12 mouse cellular contexts compared by ENCODE assay signal in the genomic region with DNA sequence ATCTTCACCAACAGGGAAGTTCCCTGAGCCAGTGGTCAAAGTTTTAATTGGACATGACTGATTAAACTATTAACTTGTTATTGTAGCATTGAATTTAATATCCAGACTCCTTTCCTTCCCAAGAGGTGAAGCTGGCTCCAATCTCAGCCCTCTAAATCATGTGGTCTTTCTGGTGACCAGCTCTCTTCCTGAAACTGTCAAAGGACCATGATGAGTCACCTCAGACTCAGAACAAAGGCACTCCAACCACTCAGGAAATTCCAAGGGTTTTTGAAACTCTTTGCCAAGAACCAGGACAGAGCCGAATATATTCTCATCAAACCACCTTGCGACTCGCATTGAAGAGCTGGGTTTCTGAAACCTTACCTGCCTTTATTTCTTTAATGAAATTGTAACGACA. TPM values are rescaled to one million over a fixed set of nuclear protein-coding genes. Genes with fewer than 3 reads are reported as not detected.
DNase-seq lines count a peak whose midpoint lies in the region; ATAC-seq and TF ChIP-seq lines count a peak whose summit lies in the region.
"Had no signal": no experiment of that assay in that cellular context is flagged by ENCODE, and none has a peak within 500 bp of the region (broad histone marks: within the 10 kb centered on the region; RNA-seq: fewer than 3 reads in every experiment).

No protein-coding gene starts in this region.

- no peak for TF ChIP-seq EP300 in heart, postnatal 0 days (IDR thresholded peaks at IDR 0.05; ENCODE audit: low read depth)

- H3K4me3 ChIP-seq in heart, postnatal 0 days (ENCODE audit: low read depth, low read length), result no peak overlapping the region
- H3K4me3 ChIP-seq in lung, embryonic 16.5 days (ENCODE audit: low read length), result no peak overlapping the region
- no peak overlapping the region for H3K4me3 ChIP-seq in intestine, embryonic 16.5 days (ENCODE audit: low read length)
- H3K4me3 ChIP-seq: lung, embryonic 15.5 days had no signal

- WGBS in heart, postnatal 0 days, result 43% methylated on average over 4 of the region's 4 CpGs
- WGBS in lung, embryonic 16.5 days, result 48% methylated on average over 4 of the region's 4 CpGs
- WGBS in intestine, embryonic 16.5 days, result 68% methylated on average over 4 of the region's 4 CpGs

- H3K36me3 ChIP-seq in heart, postnatal 0 days (replicated peaks; ENCODE audit: control insufficient read depth, insufficient read depth, low read length), result no peaks in the 10 kb centered on the region
- H3K36me3 ChIP-seq in lung, embryonic 16.5 days (ENCODE audit: control insufficient read depth, insufficient read depth, low read length), result no peaks in the 10 kb centered on the region
- no peaks in the 10 kb centered on the region for H3K36me3 ChIP-seq in intestine, embryonic 16.5 days (ENCODE audit: control insufficient read depth, insufficient read depth, low read length)
- H3K36me3 ChIP-seq: lung, embryonic 15.5 days had no signal

- no peak for ATAC-seq in heart, postnatal 0 days (ENCODE audit: insufficient read depth, low read depth)
- ATAC-seq in lung, embryonic 16.5 days (ENCODE audit: low read depth), result peak; percentile 53
- ATAC-seq in intestine, embryonic 16.5 days, result no peak
- ATAC-seq: CD4-positive, CD25-positive, alpha-beta regulatory T cell, adult 4 months; intestine, postnatal 0 days had no signal

- H3K9ac ChIP-seq in heart, postnatal 0 days (replicated peaks; ENCODE audit: low read depth, low read length), result no peak overlapping the region
- H3K9ac ChIP-seq in lung, embryonic 16.5 days (ENCODE audit: low read length), result no peak overlapping the region
- H3K9ac ChIP-seq in intestine, embryonic 16.5 days (ENCODE audit: low read depth, low read length), result no peak overlapping the region
- H3K9ac ChIP-seq: lung, embryonic 15.5 days had no signal

- H3K4me1 ChIP-seq in heart, postnatal 0 days (ENCODE audit: control insufficient read depth, insufficient read depth), result peaks cover 12% of the 10 kb centered on the region
- H3K4me1 ChIP-seq in lung, embryonic 16.5 days (replicated peaks; ENCODE audit: control insufficient read depth, insufficient read depth, low read length), result peaks cover 17% of the 10 kb centered on the region
- peaks cover 14% of the 10 kb centered on the region for H3K4me1 ChIP-seq in intestine, embryonic 16.5 days (ENCODE audit: control insufficient read depth, insufficient read depth, low read length)

- H3K4me2 ChIP-seq in heart, postnatal 0 days (ENCODE audit: low read depth, low read length), result no peak overlapping the region
- no peak overlapping the region for H3K4me2 ChIP-seq in lung, embryonic 16.5 days (ENCODE audit: low read depth, low read length)
- H3K4me2 ChIP-seq in intestine, embryonic 16.5 days (ENCODE audit: low read depth, low read length), result no peak overlapping the region
- H3K4me2 ChIP-seq: lung, embryonic 15.5 days had no signal

- peak overlapping the region; percentile 37; the same call in 1 of the 2 replicates for H3K27ac ChIP-seq in heart, postnatal 0 days (ENCODE audit: low read depth)
- H3K27ac ChIP-seq in lung, embryonic 16.5 days (ENCODE audit: low read length), result no peak overlapping the region
- H3K27ac ChIP-seq in intestine, embryonic 16.5 days (ENCODE audit: low read length), result no peak overlapping the region
- H3K27ac ChIP-seq: lung, embryonic 15.5 days had no signal

- DNase-seq in adrenal gland, postnatal 36 days, result peak; percentile 10 to 48
- DNase-seq in adrenal gland, postnatal 10 days, result no peak
- DNase-seq in 3T3-L1 (ENCODE audit: low read depth, low spot score), result peak; percentile 96
- DNase-seq in heart, postnatal 0 days (ENCODE audit: low spot score), result peak; percentile 45
- DNase-seq in ovary, adult 18-20 months (ENCODE audit: low spot score), result no peak
- DNase-seq in B cell, adult 2 months, result no peak
- DNase-seq: cerebellum, adult 11-12 months had no signal

- H3K27me3 ChIP-seq in heart, postnatal 0 days (ENCODE audit: control insufficient read depth, insufficient read depth, low read length), result no peaks in the 10 kb centered on the region
- H3K27me3 ChIP-seq in lung, embryonic 16.5 days (ENCODE audit: control insufficient read depth, insufficient read depth, low read depth, low read length), result no peaks in the 10 kb centered on the region
- H3K27me3 ChIP-seq in intestine, embryonic 16.5 days (replicated peaks; ENCODE audit: control insufficient read depth, insufficient read depth, low read length), result no peaks in the 10 kb centered on the region
- H3K27me3 ChIP-seq: lung, embryonic 15.5 days had no signal

- TF ChIP-seq CTCF in heart, postnatal 0 days (IDR thresholded peaks at IDR 0.05; ENCODE audit: low read depth), result no peak

- H3K9me3 ChIP-seq in heart, postnatal 0 days (replicated peaks; ENCODE audit: control insufficient read depth, low read length), result no peaks in the 10 kb centered on the region
- H3K9me3 ChIP-seq in lung, embryonic 16.5 days (ENCODE audit: control insufficient read depth, low read length), result no peaks in the 10 kb centered on the region
- no peaks in the 10 kb centered on the region for H3K9me3 ChIP-seq in intestine, embryonic 16.5 days (ENCODE audit: control insufficient read depth, low read length)
- H3K9me3 ChIP-seq: lung, embryonic 15.5 days had no signal

RNA-seq across cellular contexts. Expression of a gene that starts 11.2 kb away (rescaled TPM):
- 10 to 100 TPM; 18.3 to 30.3 TPM for total RNA-seq in adrenal gland, postnatal 36 days (2021)
- total RNA-seq in adrenal gland, postnatal 10 days (2021), result 10 to 100 TPM; 24.4 to 27.7 TPM
- total RNA-seq in heart, postnatal 0 days (2014; rRNA removed; ENCODE audit: low replicate concordance), result 42.0 and 51.2 TPM in 2 replicates
- 49.4 and 50.3 TPM in 2 replicates for polyA plus RNA-seq in heart, postnatal 0 days (2015; fragmentation: Nextera tagmentation; extraction: Ambion mirVana)
- 95.7 and 124 TPM in 2 replicates for polyA plus RNA-seq in lung, embryonic 16.5 days (2015; fragmentation: Nextera tagmentation; extraction: Ambion mirVana)
- polyA plus RNA-seq in intestine, embryonic 16.5 days (2015; fragmentation: Nextera tagmentation; extraction: Ambion mirVana), result 45.1 and 48.4 TPM in 2 replicates

Comparison
In these comparisons a context has a peak if more than half of its experiments do, and no peak if none do; other contexts are left out.
1. DNase-seq: peak in adrenal gland, postnatal 36 days (2 of 2), 3T3-L1 (single experiment) and heart, postnatal 0 days (single experiment); none in adrenal gland, postnatal 10 days (single experiment), ovary, adult 18-20 months (single experiment) and B cell, adult 2 months (0 of 2).